Mouse (Mus musculus) embryonic facial prominence, embryonic 10.5 days (tissue): ENCODE data around the gene Zfp786. TPM values are rescaled to one million over a fixed set of nuclear protein-coding genes. Genes with fewer than 3 reads are reported as not detected.

Experiments used
- DNase-seq: peaks from one replicate; pipeline ENCODE4 v3.0.0-alpha.2; 2017; ENCODE audit warnings: low spot score
- H3K27ac ChIP-seq: fragments of 300-500 bp; sonication (generic); replicated peaks from 2 replicates; pipeline ENCODE4 v1.5.1; 2016; ENCODE audit warnings: mild to moderate bottlenecking
- H3K27me3 ChIP-seq: fragments of 300-500 bp; sonication (generic); replicated peaks from 2 replicates; pipeline ENCODE4 v1.6.1; 2016; ENCODE audit warnings: low read depth, mild to moderate bottlenecking; ENCODE audit not compliant: poor library complexity, severe bottlenecking
- H3K36me3 ChIP-seq: fragments of 300-500 bp; sonication (generic); replicated peaks from 2 replicates; pipeline ENCODE4 v1.6.1; 2016; ENCODE audit warnings: mild to moderate bottlenecking, moderate library complexity
- H3K4me1 ChIP-seq: fragments of 300-500 bp; sonication (generic); 2 replicates; pipeline ENCODE4 v1.6.1; 2016
- H3K4me3 ChIP-seq: fragments of 300-500 bp; sonication (generic); 2 replicates; pipeline ENCODE4 v1.5.1; 2016; ENCODE audit warnings: mild to moderate bottlenecking, moderate library complexity
- H3K9me3 ChIP-seq: fragments of 300-500 bp; sonication (generic); 2 replicates; pipeline ENCODE4 v1.6.1; 2016; ENCODE audit warnings: mild to moderate bottlenecking
- WGBS: fragments of 180-500 bp; shearing (Covaris S2); methylation state at CpG from one replicate; pipeline ENCODE4 v1.1.7; 2016; 5-methylcytosine and 5-hydroxymethylcytosine counted together
- polyA plus RNA-seq: library from polyadenylated mRNA; unstranded; fragments of >200 nt; fragmentation: Nextera tagmentation; extraction: Ambion mirVana; gene quantifications from 2 replicates; pipeline ENCODE4 v1.2.1, GENCODE M21; 2016

Gene Zfp786
- polyA plus RNA-seq, 1 experiment from 2014 or later, result 7.6 TPM

DNA sequence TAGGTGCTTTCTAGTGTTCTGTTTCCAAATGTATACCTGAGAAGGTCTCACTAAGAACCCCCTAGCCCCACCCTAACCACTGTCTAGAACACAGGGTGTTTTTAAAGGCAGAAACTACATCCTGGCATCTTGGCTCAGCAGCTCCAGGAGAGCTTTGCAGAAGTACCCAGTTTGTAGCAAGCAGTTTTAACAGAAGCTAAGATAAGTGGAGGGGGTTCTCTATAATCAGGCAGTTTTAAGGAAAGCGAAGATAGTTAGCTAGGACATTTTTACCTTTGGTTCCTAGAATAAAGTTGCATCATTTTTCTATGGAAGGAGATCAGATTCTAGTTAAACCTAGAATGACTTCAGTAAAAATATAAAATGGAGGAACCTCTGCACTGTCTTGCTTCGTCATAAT, 11.2 kb upstream of the Zfp786 start:
- no peak overlapping the region for H3K4me3 ChIP-seq
- H3K27ac ChIP-seq, result no peak overlapping the region
- WGBS, result 93% methylated on average over 2 of the region's 2 CpGs
- H3K27me3 ChIP-seq, result no peaks in the 10 kb centered on the region
- DNase-seq, result no peak
- H3K4me1 ChIP-seq, result no peaks in the 10 kb centered on the region
- H3K9me3 ChIP-seq, result no peaks in the 10 kb centered on the region
- peaks cover 15% of the 10 kb centered on the region for H3K36me3 ChIP-seq

DNA sequence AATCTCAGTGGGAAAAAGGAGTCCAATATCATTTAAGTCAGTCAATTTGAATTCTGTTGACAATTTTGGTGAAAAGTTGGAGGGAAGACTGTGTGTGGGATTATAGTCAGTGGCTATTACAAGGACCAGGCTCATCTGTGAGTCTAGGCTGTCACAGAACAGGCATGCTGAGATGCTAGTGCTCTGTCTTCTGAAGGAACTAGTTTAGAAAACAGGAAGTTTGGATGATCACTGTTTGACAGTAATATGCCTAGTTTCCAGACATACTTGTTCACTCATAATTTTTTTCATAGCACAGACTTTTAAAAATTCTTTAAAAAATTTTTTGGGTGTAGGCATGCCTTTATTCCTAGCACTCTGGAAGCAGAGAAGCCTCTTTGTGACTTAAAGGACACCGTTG, 10.4 kb upstream of the Zfp786 start:
- Histone ChIP-seq H3K27ac (no peak overlapping the region), H3K4me3 (no peak overlapping the region), H3K27me3 (no peaks in the 10 kb centered on the region), H3K9me3 (no peaks in the 10 kb centered on the region), H3K36me3 (peaks cover 10% of the 10 kb centered on the region), H3K4me1 (peaks cover 7% of the 10 kb centered on the region)
- DNase-seq, result no peak
- WGBS, result 89% methylated on average over 1 of the region's 1 CpGs

DNA sequence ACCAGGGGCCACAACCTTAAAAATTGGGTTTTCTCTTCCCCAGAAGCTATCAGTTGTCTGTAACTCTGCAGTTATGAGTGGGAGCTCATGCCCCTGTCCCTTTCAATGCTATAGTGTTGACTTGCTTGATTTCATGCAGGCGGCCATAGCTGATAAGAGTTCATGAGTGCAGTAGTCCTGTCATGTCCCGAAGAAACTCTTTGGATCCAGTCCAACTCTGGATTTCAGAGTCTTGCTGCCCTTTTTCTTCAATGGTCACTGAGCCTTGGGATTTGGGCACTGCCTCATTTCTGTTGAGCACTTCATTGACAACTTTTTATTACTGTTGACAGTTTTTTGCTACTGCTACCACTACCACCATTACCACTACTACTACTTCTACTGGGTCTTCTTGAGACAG, 7.0 kb upstream of the Zfp786 start:
- peaks cover 10% of the 10 kb centered on the region for H3K4me1 ChIP-seq
- no peak overlapping the region for H3K4me3 ChIP-seq
- H3K36me3 ChIP-seq, result peaks cover 10% of the 10 kb centered on the region
- H3K27ac ChIP-seq, result no peak overlapping the region
- WGBS, result 89% methylated on average over 2 of the region's 2 CpGs
- no peak for DNase-seq
- no peaks in the 10 kb centered on the region for H3K9me3 ChIP-seq
- H3K27me3 ChIP-seq, result no peaks in the 10 kb centered on the region

- DNase-seq, result peak; percentile 72
- H3K4me3 ChIP-seq, result peak overlapping the region; percentile 75
- H3K9me3 ChIP-seq, result no peaks in the 10 kb centered on the region
- peak overlapping the region; percentile 88 for H3K27ac ChIP-seq
- WGBS, result under 1% methylated on average over 49 of the region's 49 CpGs
- H3K36me3 ChIP-seq, result peaks cover 10% of the 10 kb centered on the region
- H3K27me3 ChIP-seq, result no peaks in the 10 kb centered on the region
- H3K4me1 ChIP-seq, result peaks cover 10% of the 10 kb centered on the region
Observed at GRCm38 (mm10) chr6:47835984-47836521, 5.4 kb upstream of the Zfp786 start.

DNA sequence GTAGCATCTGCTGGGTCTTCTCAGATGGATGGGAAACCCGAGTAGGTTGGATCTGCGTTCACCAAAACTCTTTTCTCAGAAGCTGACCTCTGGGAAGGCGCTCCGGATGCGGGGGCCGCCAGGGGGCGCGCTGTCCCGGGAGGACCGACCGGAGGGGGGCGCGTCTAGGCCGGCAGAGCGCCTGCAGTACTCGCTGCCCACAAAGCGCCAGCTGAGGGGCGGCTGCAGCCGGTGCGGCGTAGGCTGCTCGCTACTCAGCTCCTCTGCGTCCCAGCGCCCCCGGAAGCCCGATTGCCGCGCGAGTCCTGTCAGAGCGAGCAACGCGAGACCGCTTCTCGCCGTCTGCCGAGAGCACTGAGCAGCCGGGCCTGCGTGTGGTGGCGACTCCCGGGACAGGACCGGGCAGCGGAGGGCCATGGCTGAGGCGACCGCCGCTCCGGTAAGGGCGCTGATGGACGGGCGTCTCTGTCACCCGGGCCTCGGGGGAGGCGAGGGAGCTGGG, 4.9 kb upstream of the Zfp786 start, which contains the start of gene Zfp398:
TSS of gene Zfp398 (plus strand) at position 180 of the 502 bp plus-strand sequence.
- Histone ChIP-seq H3K27me3 (no peaks in the 10 kb centered on the region), H3K36me3 (peaks cover 5% of the 10 kb centered on the region), H3K4me1 (peaks cover 15% of the 10 kb centered on the region), H3K27ac (peak within 1 kb of the TSS; percentile 88), H3K4me3 (peak within 1 kb of the TSS; percentile 75), H3K9me3 (no peaks in the 10 kb centered on the region)
- peak; percentile 98 for DNase-seq
- under 1% methylated on average over 52 of the region's 52 CpGs for WGBS

DNA sequence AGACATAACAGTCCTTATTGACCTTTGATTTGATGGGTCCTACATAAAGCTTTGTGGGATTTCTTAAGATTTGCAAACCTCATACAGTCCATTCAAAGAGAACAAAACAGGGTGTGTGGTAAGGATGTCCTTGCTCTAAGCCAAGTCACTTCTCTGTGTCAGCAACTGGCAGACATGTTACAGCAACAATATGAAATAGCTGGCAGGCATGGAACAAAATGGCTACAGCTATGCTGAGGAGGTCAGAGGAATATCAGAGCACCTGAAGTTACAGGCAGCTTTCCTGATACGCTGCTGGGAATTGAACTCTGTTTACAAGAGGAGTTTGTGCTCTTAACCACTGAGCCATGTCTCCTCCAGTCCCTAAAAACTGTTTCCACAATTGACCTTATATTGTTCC, 1.6 kb upstream of the Zfp786 start:
- DNase-seq, result no peak
- Histone ChIP-seq H3K27me3 (no peaks in the 10 kb centered on the region), H3K4me1 (peaks cover 19% of the 10 kb centered on the region), H3K4me3 (no peak overlapping the region), H3K27ac (no peak overlapping the region), H3K36me3 (no peaks in the 10 kb centered on the region), H3K9me3 (no peaks in the 10 kb centered on the region)
- WGBS, result 80% methylated on average over 1 of the region's 1 CpGs

GRCm38 (mm10) chr6:47828950-47829349, 1.7 kb downstream of the Zfp786 start:
- peak overlapping the region; percentile 85 for H3K4me3 ChIP-seq
- no peaks in the 10 kb centered on the region for H3K27me3 ChIP-seq
- H3K36me3 ChIP-seq, result peaks cover 24% of the 10 kb centered on the region
- peaks cover 8% of the 10 kb centered on the region for H3K4me1 ChIP-seq
- no peak overlapping the region for H3K27ac ChIP-seq
- H3K9me3 ChIP-seq, result no peaks in the 10 kb centered on the region
- 44% methylated on average over 1 of the region's 1 CpGs for WGBS
- DNase-seq, result no peak

GRCm38 (mm10) chr6:47827462-47827861, 3.2 kb downstream of the Zfp786 start:
- Histone ChIP-seq H3K4me3 (no peak overlapping the region), H3K27ac (no peak overlapping the region), H3K36me3 (peaks cover 39% of the 10 kb centered on the region), H3K4me1 (peaks cover 8% of the 10 kb centered on the region), H3K27me3 (no peaks in the 10 kb centered on the region), H3K9me3 (no peaks in the 10 kb centered on the region)
- 95% methylated on average over 4 of the region's 4 CpGs for WGBS
- no peak for DNase-seq

- no peak for DNase-seq
- Histone ChIP-seq H3K9me3 (no peaks in the 10 kb centered on the region), H3K27me3 (no peaks in the 10 kb centered on the region), H3K36me3 (peaks cover 71% of the 10 kb centered on the region), H3K4me3 (no peak overlapping the region), H3K4me1 (peaks cover 2% of the 10 kb centered on the region; the same call in 1 of the 2 replicates), H3K27ac (no peak overlapping the region)
- 57% methylated on average over 2 of the region's 2 CpGs for WGBS
Observed at GRCm38 (mm10) chr6:47824241-47824640, 6.4 kb downstream of the Zfp786 start.

DNA sequence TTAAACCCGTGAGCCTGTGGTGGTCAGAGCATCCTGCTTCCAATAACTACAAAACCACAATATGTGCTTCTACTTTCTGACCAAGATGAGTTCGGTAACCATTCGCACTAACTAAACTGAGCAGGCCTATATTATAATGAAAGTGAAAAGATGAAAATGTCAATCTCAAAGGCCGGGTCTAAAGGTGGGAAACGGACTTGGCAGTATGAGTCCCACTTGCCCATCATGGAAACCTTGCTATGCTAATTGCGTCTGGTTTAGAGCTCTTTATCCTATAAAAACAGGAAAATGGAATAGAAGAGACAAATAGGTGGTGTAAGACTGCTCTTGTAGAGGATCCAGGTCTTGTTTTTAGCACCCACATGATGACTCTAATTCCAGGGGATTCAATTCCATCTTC, 8.9 kb downstream of the Zfp786 start:
- no peaks in the 10 kb centered on the region for H3K9me3 ChIP-seq
- DNase-seq, result no peak
- no peaks in the 10 kb centered on the region for H3K4me1 ChIP-seq
- H3K27ac ChIP-seq, result no peak overlapping the region
- H3K4me3 ChIP-seq, result no peak overlapping the region
- WGBS, result 92% methylated on average over 6 of the region's 6 CpGs
- no peaks in the 10 kb centered on the region for H3K27me3 ChIP-seq
- peaks cover 89% of the 10 kb centered on the region for H3K36me3 ChIP-seq

DNA sequence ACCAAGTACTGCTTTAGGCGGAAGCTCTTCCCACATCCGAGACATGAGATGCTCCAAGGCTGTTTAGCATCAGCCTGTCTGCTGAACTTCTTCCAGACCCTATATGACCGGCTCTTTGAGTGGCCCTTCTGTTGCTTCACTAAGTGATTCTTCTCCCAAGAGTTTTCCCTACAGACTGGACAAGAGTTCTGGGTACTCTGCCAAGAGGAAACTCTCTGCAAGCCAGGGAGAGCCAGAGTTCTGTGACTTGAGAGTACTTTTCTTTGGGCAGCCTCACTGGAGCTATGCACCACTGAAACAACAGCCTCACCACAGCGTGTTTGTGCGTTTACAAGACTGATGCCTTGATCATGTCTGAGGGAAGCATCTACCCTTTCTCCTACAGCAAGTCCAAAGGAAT, 9.4 kb downstream of the Zfp786 start:
- H3K4me1 ChIP-seq, result no peaks in the 10 kb centered on the region
- H3K27ac ChIP-seq, result no peak overlapping the region
- 90% methylated on average over 5 of the region's 5 CpGs for WGBS
- no peaks in the 10 kb centered on the region for H3K27me3 ChIP-seq
- no peaks in the 10 kb centered on the region for H3K9me3 ChIP-seq
- H3K36me3 ChIP-seq, result peaks cover 87% of the 10 kb centered on the region
- DNase-seq, result no peak
- no peak overlapping the region for H3K4me3 ChIP-seq

- H3K36me3 ChIP-seq, result peaks cover 73% of the 10 kb centered on the region
- DNase-seq, result no peak
Observed at GRCm38 (mm10) chr6:47819626-47820325, 10.9 kb downstream of the Zfp786 start.

DNA sequence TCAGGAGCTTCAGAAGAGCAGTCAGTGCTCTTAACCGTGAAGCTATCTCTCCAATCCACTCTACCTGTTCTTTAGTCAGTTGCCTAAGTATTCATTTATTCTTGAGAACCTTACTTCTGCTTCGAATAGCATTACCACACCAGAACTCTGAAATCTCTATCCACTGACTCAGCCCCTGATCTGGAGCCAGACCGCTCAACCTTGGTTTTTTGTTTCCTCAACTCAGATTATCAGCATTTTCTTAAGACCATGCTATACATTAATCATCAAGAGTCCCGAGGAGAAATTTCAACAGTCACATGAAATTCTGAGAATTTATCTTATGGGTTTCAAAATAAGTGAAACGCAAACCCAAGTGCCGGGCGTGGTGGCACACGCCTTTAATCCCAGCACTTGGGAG, 11.9 kb downstream of the Zfp786 start:
- DNase-seq, result no peak
- H3K4me1 ChIP-seq, result peaks cover 5% of the 10 kb centered on the region; the same call in 1 of the 2 replicates
- H3K36me3 ChIP-seq, result peaks cover 62% of the 10 kb centered on the region
- no peak overlapping the region for H3K27ac ChIP-seq
- WGBS, result 93% methylated on average over 8 of the region's 8 CpGs
- H3K9me3 ChIP-seq, result no peaks in the 10 kb centered on the region
- H3K27me3 ChIP-seq, result no peaks in the 10 kb centered on the region
- no peak overlapping the region for H3K4me3 ChIP-seq

More at GRCm38 (mm10) chr6:47819626-47820325, 10.9 kb downstream of the Zfp786 start:
- WGBS, result 94% methylated on average over 23 of the region's 23 CpGs
- Histone ChIP-seq H3K27me3 (no peaks in the 10 kb centered on the region), H3K4me1 (no peaks in the 10 kb centered on the region), H3K4me3 (no peak overlapping the region), H3K9me3 (no peaks in the 10 kb centered on the region), H3K27ac (no peak overlapping the region)
